ENCODE assay signal across 25 mouse cellular contexts in genomic region chr5:115091776-115092175, GRCm38 (mm10). TPM values are rescaled to one million over a fixed set of nuclear protein-coding genes. Genes with fewer than 3 reads are reported as not detected.
"Had no signal": no experiment of that assay in that cellular context is flagged by ENCODE, and none has a peak within 500 bp of the region (broad histone marks: within the 10 kb centered on the region; RNA-seq: fewer than 3 reads in every experiment).

No protein-coding gene starts in this region.

- H3K9me3 ChIP-seq: liver, embryonic 13.5 days; neural tube, embryonic 12.5 days; neural tube, embryonic 15.5 days had no signal

- H3K27me3 ChIP-seq: liver, embryonic 13.5 days; neural tube, embryonic 12.5 days; neural tube, embryonic 15.5 days had no signal

- H3K4me1 ChIP-seq: neural tube, embryonic 12.5 days; neural tube, embryonic 15.5 days had no signal

- DNase-seq: kidney, postnatal 25 days; layer of hippocampus, adult 9-11 months; liver, embryonic 13.5 days; lung, adult 2 months; lung, postnatal 14 days; lung, postnatal 4 days; midbrain, embryonic 14.5 days; retina, postnatal 1 day; right cerebral cortex, postnatal 25 days; thymus, adult 2 months; thymus, postnatal 14 days; thymus, postnatal 4 days had no signal

- H3K27ac ChIP-seq: layer of hippocampus, adult 2 months; liver, embryonic 13.5 days; neural tube, embryonic 12.5 days; neural tube, embryonic 15.5 days; stomach, postnatal 0 days had no signal

- H3K9ac ChIP-seq: liver, embryonic 13.5 days; neural tube, embryonic 12.5 days; neural tube, embryonic 15.5 days had no signal

- H3K4me3 ChIP-seq: layer of hippocampus, adult 2 months; liver, embryonic 13.5 days; neural tube, embryonic 12.5 days; neural tube, embryonic 15.5 days had no signal

RNA-seq across cellular contexts. Expression of gene Gm10401, which starts 6.3 kb away (rescaled TPM):
- total RNA-seq: layer of hippocampus, adult 2 months; layer of hippocampus, postnatal 25 days; left cerebral cortex, adult 18-20 months; left cerebral cortex, postnatal 10 days; left cerebral cortex, postnatal 36 days; liver, adult 2 months; megakaryocyte progenitor cell, adult 5-6 weeks; megakaryocyte-erythroid progenitor cell, adult 5-6 weeks; midbrain, postnatal 0 days had no signal
- polyA plus RNA-seq: lung, adult 2 months; small intestine, adult 2 months; thymus, adult 2 months had no signal
